Mouse (Mus musculus) limb, embryonic 11.5 days (tissue): ENCODE measurements around the gene Gm5286. TPM values are rescaled to one million over a fixed set of nuclear protein-coding genes. Genes with fewer than 3 reads are reported as not detected.
"Not testable (repeated sequence)": the region's sequence is repeated elsewhere in the genome, so short reads cannot be mapped to it uniquely, and the experiment has no call there.

Experiments used
- ATAC-seq: fragments of 200-750 bp; cut with Nextera tagmentation; 2 replicates; pipeline ENCODE4 v1.8.0; 2017; ENCODE audit warnings: low read depth; ENCODE audit not compliant: insufficient number of reproducible peaks, low FRiP score, low TSS enrichment
- DNase-seq: peaks from one replicate; pipeline ENCODE4 v3.0.0-alpha.2; 2015; ENCODE audit warnings: low spot score
- H3K27ac ChIP-seq: fragments of 300-500 bp; sonication (generic); replicated peaks from 2 replicates; pipeline ENCODE4 v1.5.1; 2014; ENCODE audit warnings: low read depth, mild to moderate bottlenecking, low read length
- H3K27me3 ChIP-seq: fragments of 300-500 bp; sonication (generic); 2 replicates; pipeline ENCODE4 v1.6.1; 2014; ENCODE audit warnings: mild to moderate bottlenecking, low read length, mixed read lengths; ENCODE audit not compliant: control insufficient read depth, insufficient read depth
- H3K36me3 ChIP-seq: fragments of 300-500 bp; sonication (generic); 2 replicates; pipeline ENCODE4 v1.6.1; 2014; ENCODE audit warnings: mild to moderate bottlenecking, low read length, moderate library complexity, mixed read lengths; ENCODE audit not compliant: control insufficient read depth, insufficient read depth
- H3K4me1 ChIP-seq: fragments of 300-500 bp; sonication (generic); 2 replicates; pipeline ENCODE4 v1.6.1; 2014; ENCODE audit warnings: low read length, mixed read lengths; ENCODE audit not compliant: control insufficient read depth, insufficient read depth
- H3K4me2 ChIP-seq: fragments of 300-500 bp; sonication (generic); 2 replicates; pipeline ENCODE4 v1.6.1; 2014; ENCODE audit warnings: low read depth, mild to moderate bottlenecking, moderate library complexity; ENCODE audit not compliant: severe bottlenecking
- H3K4me3 ChIP-seq: fragments of 300-500 bp; sonication (generic); 2 replicates; pipeline ENCODE4 v1.5.1; 2014; ENCODE audit warnings: low read depth, low read length
- H3K9ac ChIP-seq: fragments of 300-500 bp; sonication (generic); 2 replicates; pipeline ENCODE4 v1.6.1; 2014; ENCODE audit warnings: mild to moderate bottlenecking, low read length
- H3K9me3 ChIP-seq: fragments of 300-500 bp; sonication (generic); 2 replicates; pipeline ENCODE4 v1.6.1; 2016; ENCODE audit warnings: low read length; ENCODE audit not compliant: control insufficient read depth
- WGBS: fragments of 180-500 bp; shearing (Covaris S2); extraction: QIAGEN DNeasy Blood & Tissue Kit; methylation state at CpG from one replicate; pipeline ENCODE4 v1.1.7; 2014; 5-methylcytosine and 5-hydroxymethylcytosine counted together
- polyA plus RNA-seq: library from polyadenylated mRNA; unstranded; fragments of >200 nt; fragmentation: Nextera tagmentation; extraction: Ambion mirVana; gene quantifications from 2 replicates; pipeline ENCODE4 v1.2.1, GENCODE M21; 2014

Gene Gm5286
- polyA plus RNA-seq, result not detected in 2 replicates

DNA sequence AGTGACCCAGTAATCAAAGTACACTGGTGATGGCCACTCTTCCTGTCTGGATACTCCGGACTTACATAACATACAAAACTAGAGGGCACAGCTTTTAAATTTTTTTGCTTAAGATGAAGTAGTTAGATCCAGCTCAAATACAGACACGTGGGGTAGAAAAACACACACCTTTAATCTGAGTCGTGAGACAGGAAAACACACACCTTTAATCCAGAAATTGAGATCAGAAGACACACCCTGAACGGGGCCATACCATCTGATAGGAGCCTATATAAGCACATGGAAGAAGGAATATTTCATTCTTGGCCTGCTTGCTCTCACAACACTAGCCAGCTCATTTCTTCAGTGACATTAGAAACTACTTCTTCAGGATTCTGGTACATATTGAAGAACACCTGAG lies at the start of gene Gm5286:
Gm5286 (plus strand) TSS at position 301 of the 400 bp plus-strand sequence.
- H3K27me3 ChIP-seq, DNase-seq, H3K4me3 ChIP-seq, H3K9me3 ChIP-seq, ATAC-seq, H3K4me2 ChIP-seq, H3K27ac ChIP-seq, H3K36me3 ChIP-seq, H3K4me1 ChIP-seq, H3K9ac ChIP-seq: not testable (repeated sequence)
- 81% methylated on average over 1 of the region's 4 CpGs for WGBS

DNA sequence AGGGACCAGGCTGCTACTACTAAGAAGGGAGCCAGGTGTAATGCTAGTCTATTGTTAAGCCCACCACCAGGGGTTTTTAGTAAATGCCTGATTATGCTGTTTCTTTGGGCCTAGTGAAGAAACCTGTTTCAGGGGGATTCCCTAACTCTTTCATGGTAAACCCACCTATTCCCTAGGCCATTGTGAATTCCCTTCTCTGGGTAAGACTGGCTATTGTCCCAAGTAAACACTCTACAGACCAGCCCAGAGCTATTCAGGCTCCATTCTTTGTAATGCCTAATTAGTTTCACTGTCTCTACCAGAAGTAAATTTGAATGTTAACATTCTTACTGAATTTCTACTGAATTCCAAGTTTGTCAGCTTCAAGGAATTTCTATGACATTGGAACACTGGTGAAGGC lies 29.2 kb upstream of the Gm5286 start:
- DNase-seq, H3K27ac ChIP-seq, H3K4me2 ChIP-seq, H3K4me3 ChIP-seq, H3K36me3 ChIP-seq, H3K9me3 ChIP-seq, H3K4me1 ChIP-seq, H3K9ac ChIP-seq, H3K27me3 ChIP-seq, ATAC-seq: not testable (repeated sequence)

DNA sequence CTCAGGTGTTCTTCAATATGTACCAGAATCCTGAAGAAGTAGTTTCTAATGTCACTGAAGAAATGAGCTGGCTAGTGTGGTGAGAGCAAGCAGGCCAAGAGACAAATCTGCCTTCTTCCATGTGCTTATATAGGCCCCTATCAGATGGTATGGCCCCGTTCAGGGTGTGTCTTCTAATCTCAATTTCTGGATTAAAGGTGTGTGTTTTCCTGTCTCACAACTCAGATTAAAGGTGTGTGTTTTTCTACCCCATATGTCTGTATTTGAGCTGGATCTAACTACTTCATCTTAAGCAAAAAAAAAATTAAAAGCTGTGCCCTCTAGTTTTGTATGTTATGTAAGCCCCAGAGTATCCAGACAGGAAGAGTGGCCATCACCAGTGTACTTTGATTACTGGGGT lies 18.4 kb upstream of the Gm5286 start, which contains the start of gene Gm10696:
Gm10696 (minus strand) TSS at position 101 of the 400 bp plus-strand sequence.
- H3K4me3 ChIP-seq, H3K27me3 ChIP-seq, H3K9me3 ChIP-seq, ATAC-seq, H3K9ac ChIP-seq, H3K4me1 ChIP-seq, DNase-seq, H3K36me3 ChIP-seq, H3K4me2 ChIP-seq, H3K27ac ChIP-seq: not testable (repeated sequence)
- 83% methylated on average over 1 of the region's 1 CpGs for WGBS

Other genes with a start within 250 kb of the Gm5286 start
- not detected in 2 replicates for gene Tdpoz5, start 235.4 kb upstream of the Gm5286 start, polyA plus RNA-seq
- not detected in 2 replicates for gene Gm9125, start 141.8 kb upstream of the Gm5286 start, polyA plus RNA-seq
- not detected in 2 replicates for gene Gm10697, start 124.1 kb upstream of the Gm5286 start, polyA plus RNA-seq
- gene Gm10696, start 18.5 kb upstream of the Gm5286 start, polyA plus RNA-seq, result not detected in 2 replicates
- not detected in 2 replicates for gene Gm4778, start 67.3 kb downstream of the Gm5286 start, polyA plus RNA-seq
- gene Them4, start 113.4 kb downstream of the Gm5286 start, polyA plus RNA-seq, result 8.1 and 9.1 TPM in 2 replicates
- gene Them5, start 145.4 kb downstream of the Gm5286 start, polyA plus RNA-seq, result not detected in 2 replicates
- 1.0 and 1.2 TPM in 2 replicates for gene C2cd4d, start 165.7 kb downstream of the Gm5286 start, polyA plus RNA-seq
- gene Rorc, start 176.1 kb downstream of the Gm5286 start, polyA plus RNA-seq, result 0.44 and 0.85 TPM in 2 replicates
- gene Lingo4, start 201.8 kb downstream of the Gm5286 start, polyA plus RNA-seq, result not detected in 2 replicates
- gene Tdrkh, start 216.6 kb downstream of the Gm5286 start, polyA plus RNA-seq, result 8.5 and 8.7 TPM in 2 replicates
- 68.0 and 75.2 TPM in 2 replicates for gene Mrpl9, start 246.6 kb downstream of the Gm5286 start, polyA plus RNA-seq
- 0.31 and 0.36 TPM in 2 replicates for gene Oaz3, start 247.2 kb downstream of the Gm5286 start, polyA plus RNA-seq